Mouse (Mus musculus) liver, embryonic 14.5 days (tissue): ENCODE measurements around the gene Slit1. TPM values are rescaled to one million over a fixed set of nuclear protein-coding genes. Genes with fewer than 3 reads are reported as not detected.

ENCODE experiments used
- ATAC-seq: fragments of 200-750 bp; cut with Nextera tagmentation; 2 replicates; pipeline ENCODE4 v1.8.0; 2017; ENCODE audit warnings: moderate number of reproducible peaks, mild to moderate bottlenecking, moderate library complexity; ENCODE audit not compliant: insufficient read depth
- DNase-seq, 3 experiments: peaks; one replicate each; pipeline ENCODE4 v3.0.0-alpha.2; 2012 to 2013; ENCODE audit warnings: low read depth in 3 of 3, low spot score in 3 of 3
- H3K27ac ChIP-seq: fragments of 300-500 bp; sonication (generic); 2 replicates; pipeline ENCODE4 v1.5.1; 2014; ENCODE audit warnings: moderate library complexity, mild to moderate bottlenecking, control low read depth, inconsistent platforms
- H3K27me3 ChIP-seq: fragments of 300-500 bp; sonication (generic); 2 replicates; pipeline ENCODE4 v1.6.1; 2014; ENCODE audit warnings: mild to moderate bottlenecking, low read length, moderate library complexity; ENCODE audit not compliant: control insufficient read depth, insufficient read depth
- H3K36me3 ChIP-seq: fragments of 300-500 bp; sonication (generic); replicated peaks from 2 replicates; pipeline ENCODE4 v1.6.1; 2014; ENCODE audit warnings: low read depth; ENCODE audit not compliant: control insufficient read depth, insufficient read depth
- H3K4me1 ChIP-seq, 2 experiments: fragments of 200-500 bp in 1 of 2; fragments of 300-500 bp in 1 of 2; sonication (generic) in 1 of 2; replicated peaks; 2 replicates each; pipeline ENCODE4 v1.6.1; 2012 to 2014; ENCODE audit warnings: antibody characterized with exemption in 1 of 2, inconsistent platforms in 1 of 2, low read length in 1 of 2; ENCODE audit not compliant: control insufficient read depth in 2 of 2, insufficient read depth in 2 of 2
- H3K4me2 ChIP-seq: fragments of 300-500 bp; sonication (generic); 2 replicates; pipeline ENCODE4 v1.6.1; 2014; ENCODE audit warnings: low read depth, mild to moderate bottlenecking, control low read depth, moderate library complexity
- H3K4me3 ChIP-seq, 2 experiments: fragments of 200-500 bp in 1 of 2; fragments of 300-500 bp in 1 of 2; sonication (generic) in 1 of 2; 2 replicates each; pipeline ENCODE4 v1.5.1; 2012 to 2014; ENCODE audit warnings: low read depth in 2 of 2, low read length in 2 of 2, mild to moderate bottlenecking in 2 of 2, control low read depth in 1 of 2, inconsistent platforms in 1 of 2, moderate library complexity in 1 of 2; ENCODE audit not compliant: insufficient read depth in 1 of 2
- H3K9ac ChIP-seq: fragments of 300-500 bp; sonication (generic); replicated peaks from 2 replicates; pipeline ENCODE4 v1.6.1; 2014; ENCODE audit warnings: mild to moderate bottlenecking, control low read depth, moderate library complexity
- H3K9me3 ChIP-seq: fragments of 300-500 bp; sonication (generic); 2 replicates; pipeline ENCODE4 v1.6.1; 2016; ENCODE audit warnings: low read length, mixed read lengths; ENCODE audit not compliant: control insufficient read depth
- CTCF ChIP-seq: IDR thresholded peaks from 2 replicates; pipeline ENCODE4 v1.5.1; 2016; ENCODE audit warnings: antibody characterized with exemption, low read depth, control low read depth
- EP300 ChIP-seq: IDR thresholded peaks from 2 replicates; pipeline ENCODE4 v1.6.1; 2016; ENCODE audit warnings: antibody characterized with exemption, low read depth
- WGBS: fragments of 180-500 bp; shearing (Covaris S2); extraction: QIAGEN DNeasy Blood & Tissue Kit; methylation state at CpG from one replicate; pipeline ENCODE4 v1.1.7; 2014; ENCODE audit not compliant: insufficient replicate concordance; 5-methylcytosine and 5-hydroxymethylcytosine counted together
- polyA plus RNA-seq, 2 experiments: library from polyadenylated mRNA; depleted of rRNA in 1 of 2; stranded (reverse) in 1 of 2; unstranded in 1 of 2; fragments of >200 nt; fragmentation: Nextera tagmentation in 1 of 2; extraction: Ambion mirVana in 1 of 2; gene quantifications; 2 replicates each; pipeline versions ENCODE4 v1.2.1 to v1.2.3; 2012 to 2014

The Slit1 gene
- polyA plus RNA-seq, 2 experiments, result 0.10 TPM; not detected in 1

DNA sequence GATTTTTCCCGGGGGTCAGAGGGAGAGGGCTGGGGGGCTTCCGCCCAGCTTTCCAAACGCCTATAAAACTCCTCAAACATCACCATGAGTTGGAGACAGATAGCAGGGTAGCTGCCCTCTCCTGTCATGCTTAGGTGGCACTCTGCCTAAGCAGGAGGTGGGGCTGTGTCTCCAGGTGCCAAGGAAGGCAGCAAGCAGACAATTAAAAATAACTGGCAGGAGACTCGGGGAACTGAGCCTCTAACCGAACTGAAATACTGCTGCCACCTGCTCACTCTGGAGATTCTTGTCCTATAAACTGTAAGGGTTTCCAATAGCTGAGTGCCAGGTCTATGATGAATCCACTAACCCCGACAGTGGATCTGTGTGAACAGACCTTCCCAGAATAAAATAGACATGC is 131.8 kb downstream of the Slit1 start:
- WGBS, result 55% methylated on average over 6 of the region's 6 CpGs

DNA sequence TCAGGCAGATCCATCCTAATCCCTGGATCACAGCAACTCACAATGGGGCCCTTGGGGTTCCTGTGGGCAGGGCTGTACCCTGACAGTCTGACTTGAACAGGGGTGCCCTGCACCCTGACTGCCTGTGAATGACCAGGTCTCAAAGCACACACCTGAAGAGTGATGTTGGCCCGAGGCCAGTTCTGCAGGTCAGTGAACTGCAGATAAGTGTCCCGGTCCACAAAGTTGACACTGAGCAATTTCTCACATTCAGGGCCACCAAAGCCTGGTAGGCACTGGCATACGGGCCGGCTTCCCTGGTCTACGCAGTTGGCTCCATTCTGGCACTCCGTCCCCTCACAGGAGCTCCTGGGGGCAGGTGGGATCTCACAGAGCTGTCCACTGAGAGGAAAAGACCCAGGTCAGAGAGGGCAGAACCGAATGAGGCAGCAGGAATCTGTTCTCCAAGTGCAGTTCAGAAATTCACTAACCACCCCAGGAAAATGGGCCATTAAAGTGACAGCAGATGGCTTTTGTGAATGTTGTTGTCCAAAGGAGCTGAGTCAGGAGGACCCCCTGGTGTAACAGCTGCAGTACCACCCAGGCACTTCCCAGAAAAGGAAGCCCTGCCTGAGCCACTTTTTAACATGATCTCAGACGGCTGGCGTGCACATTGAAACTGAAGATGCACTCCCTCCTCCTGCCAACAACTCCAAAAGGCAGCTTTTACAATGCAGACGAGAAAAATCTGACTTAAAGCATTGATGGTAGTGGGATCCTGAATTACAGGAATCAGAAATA is 137.1 kb downstream of the Slit1 start:
- H3K4me1 ChIP-seq, result no peaks in the 10 kb centered on the region
- H3K9me3 ChIP-seq, result no peaks in the 10 kb centered on the region
- 66% methylated on average over 10 of the region's 10 CpGs for WGBS
- H3K27ac ChIP-seq, result no peak overlapping the region
- no peak overlapping the region for H3K4me2 ChIP-seq
- no peak overlapping the region for H3K9ac ChIP-seq
- no peak for TF ChIP-seq EP300
- TF ChIP-seq CTCF, result no peak
- ATAC-seq (no peak), DNase-seq (no peak)
- no peaks in the 10 kb centered on the region for H3K27me3 ChIP-seq
- H3K36me3 ChIP-seq, result no peaks in the 10 kb centered on the region
- no peak overlapping the region for H3K4me3 ChIP-seq

More for the DNA sequence above, 131.8 kb downstream of the Slit1 start:
- Histone ChIP-seq H3K9ac (no peak overlapping the region), H3K4me2 (no peak overlapping the region), H3K4me3 (no peak overlapping the region), H3K27me3 (no peaks in the 10 kb centered on the region), H3K4me1 (no peaks in the 10 kb centered on the region), H3K36me3 (no peaks in the 10 kb centered on the region), H3K27ac (no peak overlapping the region), H3K9me3 (no peaks in the 10 kb centered on the region)
- no peak for TF ChIP-seq CTCF
- no peak for TF ChIP-seq EP300
- DNase-seq (no peak), ATAC-seq (no peak)

DNA sequence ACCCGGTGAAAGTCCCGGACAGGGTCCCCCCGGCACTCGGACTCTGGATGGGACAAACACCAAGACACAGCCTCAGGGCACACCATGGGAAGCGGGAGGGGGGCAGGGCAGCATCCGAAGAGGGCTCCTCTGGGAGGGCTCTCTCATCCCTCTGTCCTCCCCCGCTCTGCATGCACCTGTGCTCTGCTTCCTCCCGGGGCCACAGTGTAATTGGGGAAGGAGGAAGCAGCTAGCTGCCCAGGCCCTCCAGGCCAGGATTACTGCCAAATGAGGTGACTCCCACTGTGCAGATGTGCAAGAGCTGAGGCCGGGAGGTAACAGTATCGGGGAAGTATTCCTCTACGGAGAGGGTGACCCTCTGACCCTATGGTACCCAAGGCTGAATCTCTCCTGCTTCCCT is 142.8 kb downstream of the Slit1 start:
- H3K9me3 ChIP-seq, result no peaks in the 10 kb centered on the region
- 50% methylated on average over 11 of the region's 11 CpGs for WGBS
- ATAC-seq (no peak), DNase-seq (no peak)
- no peaks in the 10 kb centered on the region for H3K36me3 ChIP-seq
- no peak overlapping the region for H3K4me3 ChIP-seq
- no peak overlapping the region for H3K4me2 ChIP-seq
- H3K4me1 ChIP-seq, result peaks cover 0 to 3% of the 10 kb centered on the region in 2 experiments; a peak in 1 of 4 replicates
- H3K9ac ChIP-seq, result no peak overlapping the region
- TF ChIP-seq EP300, result no peak
- no peak for TF ChIP-seq CTCF
- H3K27me3 ChIP-seq, result no peaks in the 10 kb centered on the region
- no peak overlapping the region for H3K27ac ChIP-seq

DNA sequence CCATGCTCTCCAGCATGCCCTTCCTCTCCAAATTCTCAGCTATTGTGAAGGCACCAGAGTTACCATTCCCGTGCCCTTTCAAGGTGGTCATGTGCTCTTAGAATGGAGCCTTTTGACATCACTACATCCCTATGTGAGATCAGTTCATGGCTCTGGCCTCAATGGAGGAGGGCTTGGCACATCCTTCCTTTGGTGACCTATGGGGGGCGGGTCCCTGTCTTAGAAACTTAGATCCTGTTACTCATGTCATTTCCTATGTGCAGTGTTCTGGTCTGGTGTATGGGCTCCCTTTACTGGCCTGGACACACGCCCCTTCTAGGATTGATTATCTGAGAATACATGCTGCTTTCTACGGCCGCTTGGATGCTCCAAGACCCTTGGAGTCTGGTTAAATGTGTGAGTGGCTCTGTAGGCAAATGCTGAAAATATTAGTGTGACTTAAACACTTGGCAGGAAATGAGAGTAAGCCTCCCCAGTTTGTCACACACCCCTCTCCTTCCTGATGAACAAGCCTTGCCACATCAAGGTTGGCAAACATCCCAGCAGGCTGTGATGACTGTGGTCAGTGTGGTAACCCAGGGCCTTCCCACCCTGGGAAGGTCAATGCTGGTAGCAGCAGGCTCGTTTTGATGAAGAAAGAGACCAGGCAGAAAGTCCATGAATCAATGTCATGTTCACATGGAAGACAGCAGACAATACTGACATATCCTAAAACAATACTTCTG is 146.1 kb downstream of the Slit1 start:
- DNase-seq, result peak in 1 of 3 experiments; percentile 29
- H3K27ac ChIP-seq, result no peak overlapping the region
- TF ChIP-seq CTCF (no peak), EP300 (no peak)

DNA sequence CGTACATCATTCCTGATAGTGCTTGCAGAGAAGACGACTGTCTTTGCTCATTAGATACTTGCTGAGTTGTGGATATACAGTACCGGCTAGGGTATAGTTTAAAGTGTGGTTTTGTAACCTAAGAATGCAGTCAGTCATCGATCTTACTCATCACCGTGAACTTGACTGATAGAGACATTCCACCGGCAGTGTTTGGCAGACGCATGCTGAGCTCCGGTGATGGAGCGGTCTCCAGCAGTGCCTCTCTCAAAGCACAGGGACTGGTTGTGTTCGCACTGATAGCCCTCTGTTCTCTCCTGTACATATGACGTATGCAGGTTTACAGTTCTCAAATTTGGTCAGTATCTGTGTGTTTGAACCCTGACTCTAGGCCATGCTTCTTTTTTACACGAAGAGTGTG is 151.7 kb downstream of the Slit1 start:
- H3K9ac ChIP-seq, result no peak overlapping the region
- peaks cover 0 to under 1% of the 10 kb centered on the region in 2 experiments; a peak in 1 of 4 replicates for H3K4me1 ChIP-seq
- H3K27me3 ChIP-seq, result no peaks in the 10 kb centered on the region
- 78% methylated on average over 12 of the region's 12 CpGs for WGBS
- H3K36me3 ChIP-seq, result no peaks in the 10 kb centered on the region
- H3K4me2 ChIP-seq, result no peak overlapping the region
- DNase-seq (no peak), ATAC-seq (no peak)
- TF ChIP-seq CTCF (no peak), EP300 (no peak)
- H3K9me3 ChIP-seq, result no peaks in the 10 kb centered on the region
- H3K4me3 ChIP-seq, result no peak overlapping the region
- no peak overlapping the region for H3K27ac ChIP-seq

More for the DNA sequence above, 146.1 kb downstream of the Slit1 start:
- Histone ChIP-seq H3K9me3 (no peaks in the 10 kb centered on the region), H3K4me1 (peaks cover 0 to 3% of the 10 kb centered on the region in 2 experiments; a peak in 1 of 4 replicates), H3K9ac (no peak overlapping the region), H3K4me3 (no peak overlapping the region), H3K27me3 (no peaks in the 10 kb centered on the region), H3K36me3 (no peaks in the 10 kb centered on the region), H3K4me2 (no peak overlapping the region)
- WGBS, result 46% methylated on average over 6 of the region's 6 CpGs
- no peak for ATAC-seq
